ENCODE assay signal across 25 mouse cellular contexts in genomic region chr1:176926009-176926408, GRCm38 (mm10).
DNase-seq lines count a peak whose midpoint lies in the region; ATAC-seq and TF ChIP-seq lines count a peak whose summit lies in the region.
"Had no signal": no experiment of that assay in that cellular context is flagged by ENCODE, and none has a peak within 500 bp of the region (broad histone marks: within the 10 kb centered on the region; RNA-seq: fewer than 3 reads in every experiment).

No protein-coding gene starts in this region.

- H3K27me3 ChIP-seq in lung, embryonic 16.5 days (ENCODE audit: control insufficient read depth, insufficient read depth, low read depth, low read length), result no peaks in the 10 kb centered on the region
- H3K27me3 ChIP-seq: CH12.LX; embryonic facial prominence, embryonic 12.5 days; embryonic facial prominence, embryonic 15.5 days; hindbrain, embryonic 13.5 days; Patski had no signal

- ATAC-seq in lung, embryonic 16.5 days (ENCODE audit: low read depth), result peak; percentile 49; the same call in 1 of the 2 replicates
- ATAC-seq: forebrain, embryonic 14.5 days; forebrain, postnatal 0 days; hindbrain, embryonic 16.5 days; Patski had no signal

- TF ChIP-seq CTCF in layer of hippocampus, adult 2 months (conservative IDR thresholded peaks at IDR 0.05), result no peak

- no peak overlapping the region for H3K4me2 ChIP-seq in lung, embryonic 16.5 days (ENCODE audit: low read depth, low read length)
- H3K4me2 ChIP-seq: embryonic facial prominence, embryonic 12.5 days; embryonic facial prominence, embryonic 15.5 days; heart, embryonic 11.5 days; hindbrain, embryonic 13.5 days had no signal

- WGBS in lung, embryonic 16.5 days, result 35% methylated on average over 5 of the region's 5 CpGs
- 44% methylated on average over 5 of the region's 5 CpGs for WGBS in large intestine, adult 2 months

- H3K36me3 ChIP-seq in lung, embryonic 16.5 days (ENCODE audit: control insufficient read depth, insufficient read depth, low read length), result no peaks in the 10 kb centered on the region
- H3K36me3 ChIP-seq: embryonic facial prominence, embryonic 12.5 days; embryonic facial prominence, embryonic 15.5 days; hindbrain, embryonic 10.5 days; hindbrain, embryonic 13.5 days had no signal

- no peak overlapping the region for H3K9ac ChIP-seq in lung, embryonic 16.5 days (ENCODE audit: low read length)
- H3K9ac ChIP-seq: embryonic facial prominence, embryonic 12.5 days; embryonic facial prominence, embryonic 15.5 days; forebrain, postnatal 0 days; hindbrain, embryonic 13.5 days had no signal

- H3K9me3 ChIP-seq in lung, embryonic 16.5 days (ENCODE audit: control insufficient read depth, low read length), result no peaks in the 10 kb centered on the region
- H3K9me3 ChIP-seq: embryonic facial prominence, embryonic 12.5 days; embryonic facial prominence, embryonic 15.5 days; G1E; hindbrain, embryonic 10.5 days; hindbrain, embryonic 13.5 days had no signal

- peak overlapping the region; percentile 48; the same call in 1 of the 2 replicates for H3K27ac ChIP-seq in layer of hippocampus, adult 2 months
- no peak overlapping the region for H3K27ac ChIP-seq in lung, embryonic 16.5 days (ENCODE audit: low read length)
- H3K27ac ChIP-seq: embryonic facial prominence, embryonic 12.5 days; embryonic facial prominence, embryonic 15.5 days; gastrocnemius, adult 2 months; hindbrain, embryonic 10.5 days; hindbrain, embryonic 13.5 days had no signal

- no peak overlapping the region for H3K4me3 ChIP-seq in layer of hippocampus, adult 2 months
- H3K4me3 ChIP-seq in lung, embryonic 16.5 days (ENCODE audit: low read length), result no peak overlapping the region
- H3K4me3 ChIP-seq: embryonic facial prominence, embryonic 12.5 days; embryonic facial prominence, embryonic 15.5 days; gastrocnemius, adult 2 months; hindbrain, embryonic 10.5 days; hindbrain, embryonic 13.5 days had no signal

- H3K4me1 ChIP-seq in lung, embryonic 16.5 days (replicated peaks; ENCODE audit: control insufficient read depth, insufficient read depth, low read length), result no peaks in the 10 kb centered on the region
- H3K4me1 ChIP-seq: embryonic facial prominence, embryonic 15.5 days had no signal

- DNase-seq in layer of hippocampus, adult 2 months (ENCODE audit: low spot score in 2 of 2), result no peak
- no peak for DNase-seq in layer of hippocampus, adult 8-10 months (ENCODE audit: low spot score in 2 of 2)
- DNase-seq in lung, postnatal 4 days, result no peak
- peak; percentile 14 for DNase-seq in large intestine, adult 2 months (ENCODE audit: low read depth, low spot score)
- DNase-seq in cerebellum, postnatal 14 days, result no peak
- DNase-seq: adrenal gland, postnatal 10 days; adrenal gland, postnatal 36 days; B cell, adult 2 months; cerebellum, adult 9-10 months; cerebellum, postnatal 25 days; forebrain, postnatal 0 days; gastrocnemius, adult 2 months; gastrocnemius, postnatal 14 days; heart, adult 11 months had no signal
